ENCODE assay signal across 29 mouse cellular contexts in genomic region chr13:86468752-86469151, GRCm38 (mm10).
"Had no signal": no experiment of that assay in that cellular context is flagged by ENCODE, and none has a peak within 500 bp of the region (broad histone marks: within the 10 kb centered on the region; RNA-seq: fewer than 3 reads in every experiment).

No protein-coding gene starts in this region.

- H3K36me3 ChIP-seq: embryonic facial prominence, embryonic 10.5 days; embryonic facial prominence, embryonic 12.5 days; embryonic facial prominence, embryonic 13.5 days; embryonic facial prominence, embryonic 15.5 days; forebrain, embryonic 10.5 days; forebrain, embryonic 12.5 days; forebrain, embryonic 15.5 days had no signal

- H3K9ac ChIP-seq: embryonic facial prominence, embryonic 12.5 days; embryonic facial prominence, embryonic 13.5 days; embryonic facial prominence, embryonic 15.5 days; forebrain, embryonic 12.5 days; forebrain, embryonic 13.5 days; forebrain, embryonic 15.5 days; forebrain, postnatal 0 days had no signal

- H3K4me2 ChIP-seq: embryonic facial prominence, embryonic 12.5 days; embryonic facial prominence, embryonic 13.5 days; embryonic facial prominence, embryonic 15.5 days; forebrain, embryonic 12.5 days; forebrain, embryonic 13.5 days; forebrain, embryonic 15.5 days had no signal

- DNase-seq: cerebellum, adult 18-20 months; cerebellum, adult 2 months; cerebellum, adult 8-10 months; cerebellum, adult 9-10 months; cerebellum, adult 9-11 months; cerebellum, postnatal 10 days; cerebellum, postnatal 14 days; cerebellum, postnatal 25 days; cerebellum, postnatal 36 days; embryo, embryonic 11 days; forebrain, postnatal 0 days; gastrocnemius, adult 2 months; gastrocnemius, postnatal 10 days; gastrocnemius, postnatal 14 days; gastrocnemius, postnatal 25 days; gastrocnemius, postnatal 36 days; heart, adult 11 months; heart, adult 18-20 months had no signal

- H3K4me3 ChIP-seq: embryonic facial prominence, embryonic 10.5 days; embryonic facial prominence, embryonic 12.5 days; embryonic facial prominence, embryonic 13.5 days; embryonic facial prominence, embryonic 15.5 days; erythroblast, embryonic 14.5 days; forebrain, embryonic 10.5 days; forebrain, embryonic 12.5 days; forebrain, embryonic 13.5 days; forebrain, embryonic 15.5 days; gastrocnemius, adult 2 months had no signal

- ATAC-seq: forebrain, embryonic 13.5 days; forebrain, embryonic 14.5 days; forebrain, embryonic 15.5 days; forebrain, embryonic 16.5 days; forebrain, postnatal 0 days had no signal

- H3K9me3 ChIP-seq: embryonic facial prominence, embryonic 10.5 days; embryonic facial prominence, embryonic 12.5 days; embryonic facial prominence, embryonic 13.5 days; embryonic facial prominence, embryonic 15.5 days; forebrain, embryonic 10.5 days; forebrain, embryonic 12.5 days; forebrain, embryonic 13.5 days; forebrain, embryonic 15.5 days had no signal

- H3K27ac ChIP-seq: embryonic facial prominence, embryonic 10.5 days; embryonic facial prominence, embryonic 12.5 days; embryonic facial prominence, embryonic 13.5 days; embryonic facial prominence, embryonic 15.5 days; forebrain, embryonic 10.5 days; forebrain, embryonic 12.5 days; forebrain, embryonic 13.5 days; forebrain, embryonic 15.5 days; gastrocnemius, adult 2 months had no signal

- H3K27me3 ChIP-seq: embryonic facial prominence, embryonic 12.5 days; embryonic facial prominence, embryonic 13.5 days; embryonic facial prominence, embryonic 15.5 days; forebrain, embryonic 12.5 days; forebrain, embryonic 13.5 days; forebrain, embryonic 15.5 days had no signal

- H3K4me1 ChIP-seq: embryonic facial prominence, embryonic 10.5 days; embryonic facial prominence, embryonic 12.5 days; embryonic facial prominence, embryonic 13.5 days; embryonic facial prominence, embryonic 15.5 days; forebrain, embryonic 10.5 days; forebrain, embryonic 12.5 days; forebrain, embryonic 13.5 days; forebrain, embryonic 15.5 days had no signal
